Mouse (Mus musculus) kidney, postnatal 25 days (tissue): ENCODE data around the gene Kank2.

Experiments used
- DNase-seq, 2 experiments: peaks; one replicate each; pipeline ENCODE4 v3.0.0; 2021; ENCODE audit warnings: mixed read lengths in 2 of 2

The Kank2 gene

DNA sequence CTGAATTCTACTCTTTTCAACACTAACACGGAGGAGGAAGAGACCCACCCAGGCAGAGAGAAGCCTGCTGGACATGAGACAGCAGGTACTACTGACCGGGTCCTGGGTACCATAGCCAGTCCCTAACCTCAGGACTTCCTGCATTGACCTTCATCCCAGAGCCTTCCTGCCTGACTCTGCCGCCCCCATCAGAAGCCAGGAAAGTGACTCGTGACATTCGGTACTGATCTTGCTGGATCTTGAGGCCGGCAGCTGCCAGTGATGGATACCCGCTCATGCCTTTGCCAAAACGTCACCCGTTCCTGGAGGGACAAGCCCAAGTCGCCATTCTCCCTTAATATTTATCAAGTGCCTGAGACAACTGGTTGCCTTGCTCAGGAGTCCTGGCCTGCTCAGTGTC is 50.1 kb downstream of the Kank2 start:
- peak in 1 of 2 experiments; percentile 56 for DNase-seq

DNA sequence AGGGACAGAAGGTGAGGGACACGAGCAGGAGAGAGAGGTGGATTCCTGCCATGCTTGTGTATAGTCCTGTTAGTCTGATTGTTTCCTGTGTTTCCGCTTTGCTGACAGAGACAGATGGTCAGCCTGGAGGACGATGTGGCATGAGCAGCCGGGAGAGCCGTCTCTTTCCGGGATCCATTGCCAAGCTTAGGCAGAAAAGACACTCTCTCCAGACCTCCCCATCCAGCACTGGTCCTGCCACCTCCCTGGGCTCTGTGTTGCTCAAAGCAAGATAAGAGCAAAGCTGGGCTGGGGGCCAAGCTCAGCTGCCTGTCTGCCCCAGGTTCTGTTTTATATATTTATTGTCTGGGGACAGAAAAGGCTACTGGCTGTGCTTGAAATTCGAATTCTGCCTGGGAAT is 50.5 kb downstream of the Kank2 start:
- DNase-seq, result peak; percentile 78 to 87

DNA sequence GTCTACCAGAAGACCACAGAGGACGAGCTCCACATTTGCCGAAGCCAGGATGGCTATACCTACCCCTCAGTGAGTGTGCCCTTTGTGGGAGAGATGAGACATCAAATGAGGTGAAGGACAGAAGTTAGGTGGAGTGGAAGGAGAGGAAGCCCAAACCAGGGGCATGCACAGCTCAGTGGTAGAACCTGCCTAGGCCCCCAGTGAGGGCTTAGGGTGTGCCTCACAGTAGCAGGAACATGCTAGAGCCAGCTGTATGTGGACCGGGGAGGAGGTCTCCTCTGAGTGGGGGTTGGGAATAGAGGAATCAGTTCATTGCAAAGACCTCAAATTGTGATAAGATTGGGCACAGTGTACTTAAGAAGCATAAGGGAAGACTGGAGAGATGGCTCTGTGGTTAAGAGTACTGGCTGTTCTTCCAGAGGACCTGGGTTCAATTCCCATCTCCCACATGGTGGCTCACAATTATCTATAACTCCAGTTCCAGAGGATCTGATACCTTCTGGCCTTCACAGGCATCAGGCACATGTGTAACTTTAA is 51.2 kb downstream of the Kank2 start:
- DNase-seq, result no peak

- DNase-seq, result no peak
Measured at GRCm38 (mm10) chr9:21741514-21741913, 57.0 kb downstream of the Kank2 start.

DNA sequence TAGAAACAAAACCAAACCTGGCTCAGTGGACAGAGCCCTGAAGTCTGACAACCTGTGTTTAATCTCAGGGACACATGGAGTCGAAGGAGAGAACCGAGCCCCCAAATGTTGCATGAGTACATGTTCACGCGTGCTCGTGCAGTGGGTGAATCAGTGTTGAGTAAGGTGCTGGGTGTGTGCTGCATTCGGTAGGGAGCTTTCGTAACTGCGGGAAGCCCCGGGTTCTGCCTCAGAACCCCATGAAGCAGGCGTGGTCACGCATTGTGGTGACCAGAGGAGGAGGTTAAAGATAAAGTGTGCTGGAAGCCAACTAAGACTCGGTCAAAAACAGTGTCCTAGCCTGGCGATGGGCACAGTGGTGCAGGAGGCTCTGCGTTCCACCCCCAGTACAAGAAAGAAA is 58.1 kb downstream of the Kank2 start:
- no peak for DNase-seq

DNA sequence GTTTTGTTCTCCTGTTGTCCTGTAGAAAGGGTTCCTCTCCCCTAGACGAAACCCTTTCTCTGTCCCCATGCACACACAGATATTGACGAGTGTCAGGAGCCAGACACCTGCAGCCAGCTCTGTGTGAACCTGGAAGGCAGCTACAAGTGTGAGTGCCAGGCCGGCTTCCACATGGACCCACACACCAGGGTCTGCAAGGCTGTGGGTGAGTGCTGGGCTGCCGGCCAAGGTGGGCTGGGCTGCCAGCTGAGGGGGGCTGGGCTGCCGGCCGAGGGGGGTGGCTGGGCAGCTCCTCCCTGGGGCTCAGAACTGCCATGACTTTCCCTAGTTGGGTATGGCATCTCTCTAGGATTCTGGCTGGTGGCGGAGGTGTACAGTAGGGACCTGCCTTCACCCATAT is 59.8 kb downstream of the Kank2 start:
- DNase-seq, result no peak

DNA sequence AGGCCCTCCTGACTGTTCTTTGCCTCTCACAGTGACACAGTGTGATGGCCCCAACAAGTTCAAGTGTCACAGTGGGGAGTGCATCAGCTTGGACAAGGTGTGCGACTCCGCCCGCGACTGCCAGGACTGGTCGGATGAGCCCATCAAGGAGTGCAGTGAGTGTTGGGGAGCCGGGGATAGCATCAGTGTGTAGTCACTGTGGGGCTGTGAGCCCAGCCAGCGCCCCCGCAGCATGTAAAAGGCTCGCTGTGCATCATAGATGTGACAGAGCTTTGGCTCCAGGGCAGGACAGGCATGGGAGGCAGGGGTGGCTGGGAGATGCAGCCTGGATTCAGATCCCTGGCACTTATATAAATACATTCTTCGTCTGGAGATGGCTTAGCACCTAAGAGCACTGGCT is 61.4 kb downstream of the Kank2 start:
- DNase-seq, result no peak

GRCm38 (mm10) chr9:21736580-21736979 is 62.0 kb downstream of the Kank2 start:
- DNase-seq, result peak; percentile 60 to 78

GRCm38 (mm10) chr9:21735126-21735525 is 63.4 kb downstream of the Kank2 start:
- DNase-seq, result no peak

GRCm38 (mm10) chr9:21733989-21734388 is 64.6 kb downstream of the Kank2 start:
- no peak for DNase-seq

- no peak for DNase-seq
Measured at GRCm38 (mm10) chr9:21733446-21733845, 65.1 kb downstream of the Kank2 start.

DNA sequence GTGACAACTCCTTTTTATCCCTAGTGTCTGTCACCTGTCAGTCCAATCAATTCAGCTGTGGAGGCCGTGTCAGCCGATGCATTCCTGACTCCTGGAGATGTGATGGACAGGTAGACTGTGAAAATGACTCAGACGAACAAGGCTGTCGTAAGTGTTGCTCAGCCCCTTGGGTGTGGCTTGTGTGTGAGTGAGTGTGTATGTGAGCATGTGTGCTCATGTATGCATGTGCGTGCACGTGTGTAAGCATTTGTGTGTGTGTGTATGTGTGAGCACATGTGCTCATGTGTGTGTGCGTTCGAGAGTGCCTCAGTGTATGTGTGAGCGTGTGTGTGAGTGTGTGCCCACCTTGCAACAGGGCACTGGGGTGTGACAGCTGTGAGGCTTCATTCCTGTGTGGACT is 66.3 kb downstream of the Kank2 start:
- DNase-seq, result no peak

DNA sequence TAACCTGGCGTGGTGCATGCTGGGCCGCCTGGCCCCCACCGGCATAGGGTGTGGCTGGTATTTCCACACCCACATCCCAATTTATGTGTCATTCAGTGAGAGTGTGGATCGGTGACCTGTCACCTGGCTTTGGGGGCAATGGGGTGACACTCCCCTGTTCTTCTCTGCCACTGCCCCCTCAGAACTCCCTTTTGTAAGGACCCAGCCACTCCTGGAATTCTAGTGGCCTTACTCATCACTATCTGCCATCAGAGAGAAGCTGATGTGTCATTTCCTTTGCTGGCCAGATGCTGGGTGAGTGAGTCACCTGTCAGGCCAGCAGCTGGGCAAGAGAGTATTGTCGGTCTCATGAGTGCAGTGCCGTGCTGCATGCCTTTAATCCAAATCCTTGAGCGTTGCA is 69.3 kb downstream of the Kank2 start:
- no peak for DNase-seq

GRCm38 (mm10) chr9:21728261-21728832 is 70.2 kb downstream of the Kank2 start:
- no peak for DNase-seq

GRCm38 (mm10) chr9:21726218-21726975 is 72.1 kb downstream of the Kank2 start:
- DNase-seq, result no peak

DNA sequence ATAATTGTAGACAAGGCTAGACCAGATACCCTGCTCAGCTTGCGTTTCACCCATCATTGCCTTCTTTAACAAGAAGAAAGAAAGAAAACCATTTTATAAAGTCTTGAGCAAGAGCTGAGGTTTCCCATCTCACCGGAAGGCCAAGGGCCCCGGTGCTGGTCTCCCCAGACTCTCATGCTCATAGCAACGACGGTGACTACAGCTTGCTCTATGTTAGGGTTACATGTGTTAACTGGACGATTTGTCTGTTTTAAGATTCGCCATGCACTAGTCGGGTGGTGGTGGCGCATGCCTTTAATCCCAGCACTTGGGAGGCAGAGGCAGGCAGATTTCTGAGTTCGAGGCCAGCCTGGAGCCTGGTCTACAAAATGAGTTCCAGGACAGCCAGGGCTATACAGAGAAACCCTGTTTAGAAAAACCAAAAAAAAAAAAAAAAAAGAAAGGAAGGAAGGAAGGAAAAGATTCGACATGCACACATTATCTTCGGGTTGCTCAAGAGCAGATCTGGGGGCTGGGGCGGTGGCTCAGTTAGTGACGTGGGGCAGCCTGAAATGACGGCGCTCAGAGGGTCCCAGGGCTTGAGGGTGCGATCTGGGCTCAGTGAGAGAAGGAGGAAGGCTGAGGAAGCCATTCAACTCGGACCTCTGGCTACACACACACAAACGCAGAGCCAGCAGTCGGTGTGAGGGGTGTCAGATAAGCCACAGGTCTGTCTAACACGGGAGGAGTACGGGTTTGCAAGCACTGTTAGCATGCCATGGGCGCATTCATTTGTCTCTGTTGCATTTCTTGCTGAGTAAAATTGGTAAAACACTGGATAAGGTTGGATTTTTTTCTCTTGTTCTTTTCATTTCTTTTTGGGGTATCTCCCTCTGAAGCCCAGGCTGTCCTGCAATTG is 73.1 kb downstream of the Kank2 start:
- DNase-seq, result no peak

GRCm38 (mm10) chr9:21724147-21724536 is 74.4 kb downstream of the Kank2 start:
- peak; percentile 90 to 96 for DNase-seq

- peak; percentile 84 to 89 for DNase-seq
Measured at GRCm38 (mm10) chr9:21723377-21724146, 75.0 kb downstream of the Kank2 start, which contains the start of gene Ldlr. Gene Ldlr, plus strand, starts transcription at chr9:21723483.

GRCm38 (mm10) chr9:21721036-21721435 is 77.5 kb downstream of the Kank2 start:
- no peak for DNase-seq

GRCm38 (mm10) chr9:21717015-21717414 is 81.5 kb downstream of the Kank2 start:
- no peak for DNase-seq
